Mouse (Mus musculus) fat pad, adult 2 months (tissue): ENCODE measurements around the gene Armc2.

Experiments used
- DNase-seq: peaks from one replicate; pipeline ENCODE4 v3.0.0-alpha.2; 2011; ENCODE audit warnings: low read depth, low spot score; ENCODE audit errors: extremely low read depth

Armc2 gene

GRCm38 (mm10) chr10:41875624-41876023 is 142.6 kb downstream of the Armc2 start:
- DNase-seq = no peak

- DNase-seq = no peak
These were observed 146.7 kb downstream of the Armc2 start for GRCm38 (mm10) chr10:41871564-41871963.

GRCm38 (mm10) chr10:41870101-41870500 is 148.1 kb downstream of the Armc2 start:
- DNase-seq = no peak

- DNase-seq = no peak
These were observed 150.3 kb downstream of the Armc2 start for GRCm38 (mm10) chr10:41867956-41868355.

- DNase-seq = no peak
These were observed 151.4 kb downstream of the Armc2 start for GRCm38 (mm10) chr10:41866838-41867154.

- no peak for DNase-seq
These were observed 152.0 kb downstream of the Armc2 start for GRCm38 (mm10) chr10:41866069-41866837.
